Mouse (Mus musculus) layer of hippocampus, adult 18-20 months (tissue): Measurements from ENCODE around the gene Nosip. TPM values are rescaled to one million over a fixed set of nuclear protein-coding genes. Genes with fewer than 3 reads are reported as not detected.
A peak's percentile ranks its signal among the peaks of the same experiment; 100 is the strongest.

ENCODE experiments used
- DNase-seq, 2 experiments: peaks; one replicate each; pipeline ENCODE4 v3.0.0; 2022; ENCODE audit warnings: low spot score in 2 of 2
- total RNA-seq, 2 experiments: library from RNA; stranded (reverse); gene quantifications; 2 replicates each; pipeline ENCODE4 v1.2.3; 2021

The Nosip gene
- total RNA-seq, 2 experiments from 2014 or later, result 50.8 to 57.6 TPM

- DNase-seq, result no peak
Measured at GRCm38 (mm10) chr7:45033722-45034359, 28.4 kb upstream of the Nosip start.

- no peak for DNase-seq
Measured at GRCm38 (mm10) chr7:45035631-45036030, 26.6 kb upstream of the Nosip start.

GRCm38 (mm10) chr7:45036702-45037101 is 25.5 kb upstream of the Nosip start:
- no peak for DNase-seq

- DNase-seq, result peak in 1 of 2 experiments; percentile 53
Measured at GRCm38 (mm10) chr7:45037720-45038361, 24.4 kb upstream of the Nosip start.

- no peak for DNase-seq
Measured at GRCm38 (mm10) chr7:45038411-45038810, 23.8 kb upstream of the Nosip start.

- DNase-seq, result no peak
Measured at GRCm38 (mm10) chr7:45040851-45041250, 21.4 kb upstream of the Nosip start.

GRCm38 (mm10) chr7:45043307-45043706 is 18.9 kb upstream of the Nosip start:
- DNase-seq, result no peak

GRCm38 (mm10) chr7:45045741-45046140 is 16.5 kb upstream of the Nosip start:
- DNase-seq, result no peak

- no peak for DNase-seq
Measured at GRCm38 (mm10) chr7:45046853-45047350, 15.3 kb upstream of the Nosip start.

- no peak for DNase-seq
Measured at GRCm38 (mm10) chr7:45047491-45047890, 14.7 kb upstream of the Nosip start.

GRCm38 (mm10) chr7:45048001-45048890 is 14.0 kb upstream of the Nosip start:
- no peak for DNase-seq

- DNase-seq, result no peak
Measured at GRCm38 (mm10) chr7:45048923-45049657, 13.1 kb upstream of the Nosip start.

GRCm38 (mm10) chr7:45050945-45051600 is 11.2 kb upstream of the Nosip start:
- DNase-seq, result peak; percentile 57 to 85

- no peak for DNase-seq
Measured at GRCm38 (mm10) chr7:45051601-45051974, 10.6 kb upstream of the Nosip start.

- peak; percentile 50 to 56 for DNase-seq
Measured at GRCm38 (mm10) chr7:45052181-45052861, 9.9 kb upstream of the Nosip start.

- DNase-seq, result no peak
Measured at GRCm38 (mm10) chr7:45052862-45053116, 9.4 kb upstream of the Nosip start, which contains the start of gene Prr12. Gene Prr12, minus strand, starts transcription at chr7:45052881.

- peak; percentile 63 to 81 for DNase-seq
Measured at GRCm38 (mm10) chr7:45053117-45053930, 8.9 kb upstream of the Nosip start.

- DNase-seq, result peak; percentile 91 to 96
Measured at GRCm38 (mm10) chr7:45053931-45054510, 8.2 kb upstream of the Nosip start.
